Mouse (Mus musculus) megakaryocyte-erythroid progenitor cell, adult 5 weeks (primary cell): ENCODE data around the gene Cdk19. TPM values are rescaled to one million over a fixed set of nuclear protein-coding genes. Genes with fewer than 3 reads are reported as not detected.

Experiments used
- polyA plus RNA-seq: library from polyadenylated mRNA; stranded (reverse); fragments of >175 nt; gene quantifications from 2 replicates; pipeline ENCODE4 v1.2.3, GENCODE M21; 2012

Gene Cdk19
- 11.1 and 16.6 TPM in 2 replicates for polyA plus RNA-seq

DNA sequence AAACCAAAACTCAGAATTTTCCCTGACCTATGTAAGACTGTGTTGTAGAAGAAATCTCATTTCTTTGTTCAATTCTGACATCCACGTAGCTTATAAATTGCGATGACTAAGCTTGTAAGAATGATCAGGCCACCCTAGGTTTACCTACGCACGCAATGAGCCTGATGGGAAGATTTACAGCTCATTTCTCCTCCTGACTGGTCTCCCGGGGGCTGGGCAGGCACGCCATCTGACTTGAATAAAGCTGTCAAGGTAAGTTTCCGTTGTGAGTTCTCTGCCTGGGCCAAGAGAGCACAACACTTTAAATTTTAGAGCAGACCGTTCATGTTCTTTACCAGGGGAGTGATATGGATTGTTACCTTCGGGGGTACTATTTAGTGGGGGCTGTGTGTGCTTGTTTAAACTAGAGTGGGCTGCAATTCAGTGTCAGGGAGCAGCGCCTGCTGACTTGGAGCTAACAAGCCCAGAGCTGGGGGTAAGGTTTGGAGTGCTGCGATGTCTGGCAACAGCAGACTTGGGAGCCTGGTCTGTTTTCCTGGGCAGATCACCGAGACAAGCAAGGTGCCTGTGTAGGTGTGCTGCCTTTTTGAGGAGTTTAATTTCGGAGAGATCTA is at the start of gene Cdk19:
Gene Cdk19 (plus strand): TSS at position 214 of the 614 bp plus-strand sequence.

DNA sequence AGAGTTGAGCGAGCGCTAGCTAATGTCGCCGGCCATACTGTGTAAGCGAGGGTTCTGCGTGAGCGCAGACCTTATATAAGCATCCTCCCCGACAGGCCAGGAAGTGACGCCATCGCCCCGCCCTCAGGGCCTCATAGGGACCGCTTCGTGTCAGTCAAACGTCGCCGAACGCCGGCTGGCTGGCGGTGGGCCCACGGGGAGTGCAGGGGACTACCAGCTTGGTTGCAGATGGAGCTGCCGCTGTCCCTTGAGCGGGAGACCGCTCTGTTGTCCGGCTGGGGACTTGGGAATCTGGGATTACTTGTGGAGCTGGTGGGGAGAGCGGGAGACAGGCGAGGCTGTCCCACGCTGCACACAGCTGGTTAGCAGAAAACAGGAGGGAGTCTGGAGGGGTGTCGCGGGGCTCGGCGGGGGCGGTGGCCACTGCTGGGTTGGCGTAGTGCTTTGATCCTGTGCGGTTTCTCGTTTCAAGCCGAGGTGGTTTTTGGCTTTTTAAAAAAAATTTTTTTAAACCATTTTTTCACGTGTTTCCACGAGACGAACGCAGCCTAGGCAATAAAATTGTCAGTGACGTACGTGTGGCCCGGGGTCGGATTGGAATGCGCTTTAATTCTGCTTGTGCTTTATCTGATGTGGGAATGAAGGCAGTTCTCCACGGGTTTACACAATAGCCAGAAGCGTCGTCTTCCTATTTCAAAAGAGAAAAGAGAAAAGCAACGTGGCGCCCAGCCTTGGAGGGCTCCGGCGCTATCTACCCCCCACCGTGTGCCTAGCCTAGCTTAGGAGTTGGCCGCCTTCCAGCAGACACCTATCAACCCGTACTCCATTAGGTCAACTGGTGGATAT is 37.0 kb upstream of the Cdk19 start, which contains the start of gene Amd1:
Gene Amd1 (minus strand): TSS at position 47 of the 846 bp plus-strand sequence.

Other genes with a start within 250 kb of the Cdk19 start
- 8.6 and 9.6 TPM in 2 replicates for gene Slc16a10, start 197.3 kb upstream of the Cdk19 start, polyA plus RNA-seq
- 3.0 and 4.7 TPM in 2 replicates for gene Rpf2, start 92.5 kb upstream of the Cdk19 start, polyA plus RNA-seq
- 17.8 and 21.7 TPM in 2 replicates for gene Gtf3c6, start 81.5 kb upstream of the Cdk19 start, polyA plus RNA-seq
- gene Amd1, start 37.4 kb upstream of the Cdk19 start, polyA plus RNA-seq = 3.0 and 3.4 TPM in 2 replicates
- not detected in 2 replicates for gene Slc22a16, start 230.8 kb downstream of the Cdk19 start, polyA plus RNA-seq